Mouse (Mus musculus) layer of hippocampus, adult 2 months (tissue): ENCODE data around the gene Gm10096. TPM values are rescaled to one million over a fixed set of nuclear protein-coding genes. Genes with fewer than 3 reads are reported as not detected.
"Not testable (repeated sequence)": the region's sequence is repeated elsewhere in the genome, so short reads cannot be mapped to it uniquely, and the experiment has no call there.

Experiments used
- DNase-seq, 2 experiments: peaks; one replicate each; pipeline ENCODE4 v3.0.0; 2022; ENCODE audit warnings: low spot score in 2 of 2
- H3K27ac ChIP-seq: fragments of 200-600 bp; 2 replicates; pipeline ENCODE4 v1.8.1; 2022
- H3K4me3 ChIP-seq: fragments of 200-600 bp; 2 replicates; pipeline ENCODE4 v1.8.1; 2022; ENCODE audit warnings: mild to moderate bottlenecking
- long read RNA-seq, 2 experiments: library from polyadenylated mRNA; stranded (forward); transcript quantifications; one replicate each; pipeline ENCODE4 v2.0.0; 2021; ENCODE audit warnings: borderline mapping rate in 2 of 2
- total RNA-seq, 2 experiments: library from RNA; stranded (reverse); gene quantifications; 2 replicates each; pipeline ENCODE4 v1.2.3; 2021

Gm10096 gene
- total RNA-seq = not detected
- long read RNA-seq, experiment 1 = 0 reads
- long read RNA-seq, experiment 2 = 0 reads

DNA sequence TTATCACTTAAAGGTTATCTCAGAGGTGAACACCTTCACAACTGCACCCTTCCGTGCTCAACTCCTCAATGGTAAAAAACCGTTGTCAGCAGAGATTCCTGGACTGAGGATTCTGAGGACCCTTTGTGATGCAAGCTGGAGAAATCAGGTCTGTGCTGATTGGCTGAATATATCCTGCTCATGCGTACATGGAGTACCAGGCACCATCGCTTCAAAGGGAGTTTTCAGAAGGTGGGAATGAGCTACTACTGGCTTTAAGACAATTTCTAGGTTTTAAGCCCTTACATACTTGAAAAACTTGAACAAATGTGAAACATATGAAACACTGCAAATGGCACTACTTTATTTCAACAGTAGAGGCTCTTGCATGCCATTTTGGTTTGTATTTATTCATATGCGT lies at the start of gene Gm10096:
Gene Gm10096 (minus strand): TSS at position 101 of the 400 bp plus-strand sequence.
- not testable (repeated sequence) for H3K4me3 ChIP-seq, DNase-seq, H3K27ac ChIP-seq
